Mouse (Mus musculus): ENCODE results near the gene Erg28. TPM values are rescaled to one million over a fixed set of nuclear protein-coding genes. Genes with fewer than 3 reads are reported as not detected.

Erg28 gene
- total RNA-seq, 2 experiments from 2014 or later, result 11.1 to 11.9 TPM

GRCm38 (mm10) chr12:85825361-85825760 is 1.0 kb upstream of the Erg28 start:
- intact Hi-C loops (cut with DNase I), result loop anchor here (10.0 kb wide), 1 partner anchor 481 kb away; no protein-coding TSS in a partner anchor
- DNase-seq, result no peak

- no peak for DNase-seq
- intact Hi-C loops (cut with DNase I), result loop anchor here (10.0 kb wide), 1 partner anchor 477 kb away; no protein-coding TSS in a partner anchor
Measured at GRCm38 (mm10) chr12:85822051-85822450, 2.3 kb downstream of the Erg28 start.

GRCm38 (mm10) chr12:85813599-85813998 is 10.8 kb downstream of the Erg28 start:
- DNase-seq, result peak; percentile 55 to 65
- intact Hi-C loops (cut with DNase I), result loop anchor here (2.0 kb wide), 1 partner anchor 29 kb away; no protein-coding TSS in a partner anchor

DNA sequence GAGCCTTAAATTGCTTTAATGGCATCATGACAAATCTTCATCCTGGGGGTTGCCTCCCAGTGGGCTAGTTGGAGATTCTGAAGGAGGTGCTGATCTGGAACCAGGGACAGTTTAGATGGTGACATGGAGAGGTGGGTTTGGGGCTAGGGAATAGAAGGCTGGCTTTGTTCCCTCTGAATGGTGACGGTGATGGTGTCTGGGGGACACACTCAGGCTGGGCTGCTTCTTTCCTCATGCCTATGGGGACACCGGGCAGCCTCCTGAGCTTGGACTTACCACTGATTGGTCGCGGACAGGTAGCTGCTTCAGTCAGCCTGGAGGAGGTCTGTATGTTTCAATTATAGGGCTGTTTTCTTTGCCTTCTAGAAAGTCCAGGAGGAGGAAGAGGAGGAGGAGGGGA is 12.7 kb downstream of the Erg28 start:
- intact Hi-C loops (cut with DNase I), result loop anchor here (2.0 kb wide), 1 partner anchor 27 kb away; no protein-coding TSS in a partner anchor
- DNase-seq, result no peak

GRCm38 (mm10) chr12:85810959-85811358 is 13.4 kb downstream of the Erg28 start:
- intact Hi-C loops (cut with DNase I), result no loop called here
- DNase-seq, result no peak

- peak in 1 of 2 experiments; percentile 40 for DNase-seq
Measured at GRCm38 (mm10) chr12:85809726-85810125, 14.6 kb downstream of the Erg28 start.

DNA sequence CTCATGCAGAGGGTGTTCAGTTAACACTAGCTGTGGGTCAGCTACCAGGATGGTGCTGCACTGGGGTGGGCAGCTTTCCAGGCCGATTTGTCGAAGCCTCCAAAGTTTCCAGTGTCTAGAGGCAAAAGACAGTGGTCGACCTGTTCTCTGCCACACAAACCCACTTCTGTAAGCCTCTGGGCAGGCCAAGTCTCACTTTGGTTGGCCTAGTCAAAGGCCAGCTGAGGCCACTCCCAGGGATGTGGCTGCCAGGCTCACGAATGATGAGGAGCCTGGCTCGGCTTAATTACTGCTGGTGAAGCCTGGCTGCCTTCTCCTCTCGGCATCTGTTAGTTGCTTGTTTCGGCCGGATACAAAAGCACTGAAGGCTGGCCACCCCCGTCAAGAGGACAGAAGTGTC is 24.3 kb downstream of the Erg28 start:
- intact Hi-C loops (cut with DNase I), result no loop called here
- no peak for DNase-seq

More at GRCm38 (mm10) chr12:85809726-85810125, 14.6 kb downstream of the Erg28 start:
- intact Hi-C loops (cut with DNase I), result no loop called here

DNA sequence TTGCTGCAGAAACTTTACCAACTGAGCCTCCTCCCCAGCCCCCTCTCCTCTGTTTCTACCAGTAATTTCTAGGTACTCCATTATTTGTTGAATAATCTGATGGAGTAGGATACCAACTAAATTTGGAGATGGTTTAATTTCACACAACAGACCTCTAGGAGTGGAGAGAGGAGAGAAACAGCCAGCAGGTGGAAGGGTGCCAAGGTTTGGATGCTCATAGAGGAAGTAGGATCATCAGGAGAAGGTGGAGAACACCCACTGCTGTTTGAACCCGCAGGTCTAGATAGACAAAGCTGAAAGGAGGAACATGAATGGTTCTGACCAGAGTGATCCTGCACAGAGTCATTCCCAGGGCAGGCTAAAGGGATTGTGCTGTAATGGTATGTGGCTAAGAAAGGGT is 28.8 kb downstream of the Erg28 start:
- intact Hi-C loops (cut with DNase I), result no loop called here
- no peak for DNase-seq

DNA sequence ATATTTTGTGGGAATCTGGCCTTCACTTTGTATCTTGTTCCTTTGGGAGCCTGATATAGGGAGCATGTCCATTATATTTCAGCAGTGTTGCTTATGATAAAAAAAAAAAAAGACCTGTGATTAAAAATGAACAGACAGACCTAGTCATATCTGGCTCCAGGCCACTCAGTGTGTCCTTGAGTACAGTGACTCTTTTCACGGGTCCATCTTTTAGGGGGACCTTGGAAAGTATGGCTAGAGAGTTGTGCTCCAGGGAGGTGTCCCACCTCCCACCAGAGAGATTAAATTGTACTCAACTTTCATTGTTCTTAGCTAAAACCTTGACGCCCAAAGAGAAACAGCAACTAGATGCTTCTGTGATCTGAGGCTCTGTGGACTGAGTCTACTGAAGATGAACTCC is 30.3 kb downstream of the Erg28 start:
- intact Hi-C loops (cut with DNase I), result no loop called here
- DNase-seq, result no peak

DNA sequence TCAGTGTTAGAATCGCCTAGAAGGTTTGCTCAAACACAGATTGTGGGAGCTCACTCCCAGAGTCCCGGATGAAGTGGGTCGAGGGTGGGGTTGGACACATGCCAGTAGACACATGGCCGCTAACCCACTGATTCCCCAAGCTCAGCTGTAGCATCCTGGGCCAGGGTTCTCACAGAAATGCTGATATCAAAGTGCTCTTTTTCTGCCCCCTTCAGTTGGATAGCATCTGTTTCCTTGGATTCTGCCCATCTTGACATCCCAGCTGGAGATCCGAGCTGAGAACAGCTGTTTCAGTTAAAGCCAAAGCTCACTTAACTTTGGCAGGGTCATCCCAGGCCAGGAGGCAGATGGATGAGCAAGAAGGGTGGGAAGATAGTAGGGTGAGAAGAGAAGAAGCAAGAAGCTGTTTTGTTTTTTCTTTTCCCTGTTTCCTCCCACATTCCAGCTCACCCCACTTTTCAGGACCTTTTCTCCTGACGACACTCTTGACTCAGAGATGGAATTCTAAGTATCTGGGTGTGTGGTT is 31.5 kb downstream of the Erg28 start:
- intact Hi-C loops (cut with DNase I), result no loop called here
- DNase-seq, result peak; percentile 60 to 69

- no peak for DNase-seq
- intact Hi-C loops (cut with DNase I), result no loop called here
Measured at GRCm38 (mm10) chr12:85792158-85792557, 32.2 kb downstream of the Erg28 start.

GRCm38 (mm10) chr12:85784916-85785815 is 39.2 kb downstream of the Erg28 start:
- intact Hi-C loops (cut with DNase I), result loop anchor here (2.0 kb wide), 1 partner anchor 28 kb away; no protein-coding TSS in a partner anchor
- DNase-seq, result peak in 1 of 2 experiments; percentile 16

DNA sequence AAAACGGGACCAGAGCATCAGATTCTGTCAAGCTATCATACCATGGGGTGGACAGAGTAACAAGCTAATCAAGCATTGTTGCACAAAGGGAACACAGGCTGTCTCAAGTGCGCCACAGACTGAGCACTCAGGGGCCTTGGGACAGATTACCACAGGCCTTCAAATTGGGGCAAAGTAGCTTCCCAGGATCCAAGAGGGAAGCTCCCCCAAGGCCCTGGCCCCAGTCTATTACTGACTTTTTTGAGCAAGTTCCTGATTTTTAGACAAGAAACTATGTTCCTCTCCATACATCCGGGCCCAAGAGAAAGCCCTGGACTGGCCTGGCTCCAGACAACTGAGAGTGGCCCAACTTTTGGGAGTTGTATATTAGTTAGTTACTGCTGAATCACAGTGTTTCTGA is 42.7 kb downstream of the Erg28 start:
- DNase-seq, result no peak
- intact Hi-C loops (cut with DNase I), result no loop called here

GRCm38 (mm10) chr12:85779707-85780106 is 44.6 kb downstream of the Erg28 start:
- intact Hi-C loops (cut with DNase I), result no loop called here
- no peak for DNase-seq

DNA sequence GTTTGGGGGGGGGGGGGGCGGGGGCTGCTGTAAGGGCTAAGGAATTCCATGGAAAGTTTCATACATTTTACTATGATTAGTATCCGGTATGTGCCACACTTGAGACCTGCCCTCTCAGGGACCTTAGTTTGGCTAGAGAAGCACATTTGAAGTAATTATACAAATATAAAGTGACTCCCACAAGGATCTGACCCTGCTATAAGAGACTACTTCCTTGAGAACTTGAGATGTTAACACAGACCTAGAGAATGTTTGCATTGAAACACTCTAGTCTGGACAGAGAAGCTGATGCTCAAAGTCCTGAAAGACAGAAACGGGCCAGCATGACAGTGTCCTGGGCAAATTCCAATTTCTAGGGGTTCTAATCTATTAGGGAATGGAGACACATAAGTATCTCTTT is 45.4 kb downstream of the Erg28 start:
- DNase-seq, result no peak

GRCm38 (mm10) chr12:85771356-85771755 is 53.0 kb downstream of the Erg28 start:
- intact Hi-C loops (cut with DNase I), result no loop called here
- peak; percentile 67 to 68 for DNase-seq

More for the DNA sequence above, 45.4 kb downstream of the Erg28 start:
- intact Hi-C loops (cut with DNase I), result no loop called here

GRCm38 (mm10) chr12:85767750-85768149 is 56.6 kb downstream of the Erg28 start:
- intact Hi-C loops (cut with DNase I), result no loop called here
- DNase-seq, result peak in 1 of 2 experiments; percentile 18

DNA sequence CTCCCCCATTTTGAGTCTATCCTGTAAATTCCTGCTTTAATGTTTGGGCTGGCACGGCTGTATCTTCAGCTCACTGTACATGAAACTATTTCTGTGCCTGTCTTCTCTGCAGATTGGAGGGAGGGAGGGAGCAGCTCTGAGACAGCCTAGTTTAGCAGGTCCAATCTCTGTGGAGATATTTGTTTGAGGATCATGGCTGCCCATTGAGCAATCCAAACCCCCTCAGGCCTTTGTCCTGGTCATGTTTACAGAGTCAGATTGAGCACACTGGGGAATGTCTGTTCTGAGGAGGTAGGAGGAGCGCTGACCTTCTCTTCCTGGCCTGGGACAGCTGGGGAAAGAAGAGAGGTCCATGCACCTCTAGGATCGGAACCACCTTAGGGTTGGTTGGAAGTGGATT is 58.1 kb downstream of the Erg28 start:
- no peak for DNase-seq
- intact Hi-C loops (cut with DNase I), result no loop called here

Data from heart, postnatal 10 days (tissue).